In genomic region chr12:81105721-81106633, GRCm38 (mm10) we compare ENCODE assay signal across 10 mouse cellular contexts.
DNase-seq lines count a peak whose midpoint lies in the region; ATAC-seq lines count a peak whose summit lies in the region.
"Had no signal": no experiment of that assay in that cellular context is flagged by ENCODE, and none has a peak within 500 bp of the region (broad histone marks: within the 10 kb centered on the region; RNA-seq: fewer than 3 reads in every experiment).

No protein-coding gene starts in this region.

- peak; percentile 48 for DNase-seq in adrenal gland, adult 8-10 months
- no peak for DNase-seq in adrenal gland, adult 18-20 months (ENCODE audit: low spot score in 2 of 2)
- DNase-seq in right cerebral cortex, adult 18-20 months = peak; percentile 24
- no peak for DNase-seq in right cerebral cortex, postnatal 25 days
- peak; percentile 73 to 84 for DNase-seq in heart, postnatal 10 days
- DNase-seq in MN1 (ENCODE audit: low spot score) = no peak
- DNase-seq in embryo, embryonic 9.5 days (ENCODE audit: extremely low spot score) = no peak
- DNase-seq: liver had no signal

- H3K4me3 ChIP-seq in neural tube, embryonic 14.5 days (ENCODE audit: low read depth, low read length) = no peak overlapping the region
- H3K4me3 ChIP-seq: intestine, embryonic 15.5 days had no signal

- no peak overlapping the region for H3K27ac ChIP-seq in neural tube, embryonic 14.5 days (ENCODE audit: low read depth, low read length)
- H3K27ac ChIP-seq: intestine, embryonic 15.5 days had no signal

- H3K27me3 ChIP-seq in neural tube, embryonic 14.5 days (ENCODE audit: control insufficient read depth, insufficient read depth, low read length) = no peaks in the 10 kb centered on the region
- H3K27me3 ChIP-seq: intestine, embryonic 15.5 days had no signal

- H3K4me2 ChIP-seq in neural tube, embryonic 14.5 days (ENCODE audit: low read depth, low read length) = no peak overlapping the region
- H3K4me2 ChIP-seq: intestine, embryonic 15.5 days had no signal

- intact Hi-C loops in heart, postnatal 10 days (cut with DNase I) = loop anchor here (5.0 kb wide), 1 partner anchor 36 kb away; no protein-coding TSS in a partner anchor

- H3K9me3 ChIP-seq in neural tube, embryonic 14.5 days (ENCODE audit: control insufficient read depth, low read length) = no peaks in the 10 kb centered on the region
- H3K9me3 ChIP-seq: intestine, embryonic 15.5 days had no signal

- H3K4me1 ChIP-seq in neural tube, embryonic 14.5 days (ENCODE audit: control insufficient read depth, insufficient read depth, low read length) = peaks cover 8% of the 10 kb centered on the region; the same call in 1 of the 2 replicates

- WGBS in neural tube, embryonic 14.5 days = 76% methylated on average over 12 of the region's 12 CpGs

- H3K36me3 ChIP-seq in neural tube, embryonic 14.5 days (ENCODE audit: control insufficient read depth, insufficient read depth, low read length) = no peaks in the 10 kb centered on the region
- H3K36me3 ChIP-seq: intestine, embryonic 15.5 days had no signal

- ATAC-seq in neural tube, embryonic 14.5 days (ENCODE audit: low read depth) = peak; percentile 46; the same call in 1 of the 2 replicates
- ATAC-seq: intestine, embryonic 15.5 days had no signal

- no peak overlapping the region for H3K9ac ChIP-seq in neural tube, embryonic 14.5 days (replicated peaks; ENCODE audit: low read depth, low read length)
- H3K9ac ChIP-seq: intestine, embryonic 15.5 days had no signal

Comparison
In these comparisons a context has a peak if more than half of its experiments do, and no peak if none do; other contexts are left out.
1. DNase-seq: peak in adrenal gland, adult 8-10 months (single experiment), right cerebral cortex, adult 18-20 months (single experiment) and heart, postnatal 10 days (2 of 2); none in adrenal gland, adult 18-20 months (0 of 2), right cerebral cortex, postnatal 25 days (single experiment), MN1 (single experiment) and embryo, embryonic 9.5 days (single experiment).